Mouse (Mus musculus) midbrain, postnatal 0 days (tissue): ENCODE measurements around the gene Xrcc3. TPM values are rescaled to one million over a fixed set of nuclear protein-coding genes. Genes with fewer than 3 reads are reported as not detected.
A peak's percentile ranks its signal among the peaks of the same experiment; 100 is the strongest.

Experiments used
- ATAC-seq: fragments of 200-750 bp; cut with Nextera tagmentation; 2 replicates; pipeline ENCODE4 v1.8.0; 2017; ENCODE audit warnings: moderate number of reproducible peaks, mild to moderate bottlenecking, moderate TSS enrichment, moderate library complexity; ENCODE audit not compliant: low FRiP score
- DNase-seq: peaks from one replicate; pipeline ENCODE4 v3.0.0-alpha.2; 2015; ENCODE audit warnings: low spot score
- H3K27ac ChIP-seq: fragments of 300-500 bp; sonication (generic); 2 replicates; pipeline ENCODE4 v1.5.1; 2014; ENCODE audit warnings: low read depth, mild to moderate bottlenecking, low read length, mixed read lengths
- H3K27me3 ChIP-seq: fragments of 300-500 bp; sonication (generic); 2 replicates; pipeline ENCODE4 v1.6.1; 2014; ENCODE audit warnings: low read length, control low read depth, mixed read lengths; ENCODE audit not compliant: insufficient read depth
- H3K36me3 ChIP-seq: fragments of 300-500 bp; sonication (generic); 2 replicates; pipeline ENCODE4 v1.6.1; 2014; ENCODE audit warnings: low read length, control low read depth, mixed read lengths; ENCODE audit not compliant: insufficient read depth
- H3K4me1 ChIP-seq: fragments of 300-500 bp; sonication (generic); 2 replicates; pipeline ENCODE4 v1.6.1; 2014; ENCODE audit warnings: mild to moderate bottlenecking, control low read depth, antibody characterized with exemption, low read length, mixed read lengths; ENCODE audit not compliant: insufficient read depth
- H3K4me2 ChIP-seq: fragments of 300-500 bp; sonication (generic); 2 replicates; pipeline ENCODE4 v1.6.1; 2014; ENCODE audit warnings: low read depth, mild to moderate bottlenecking, low read length, mixed read lengths; ENCODE audit not compliant: poor library complexity, severe bottlenecking
- H3K4me3 ChIP-seq: fragments of 300-500 bp; sonication (generic); 2 replicates; pipeline ENCODE4 v1.5.1; 2014; ENCODE audit warnings: low read depth, mild to moderate bottlenecking, low read length, moderate library complexity
- H3K9ac ChIP-seq: fragments of 300-500 bp; sonication (generic); replicated peaks from 2 replicates; pipeline ENCODE4 v1.6.1; 2014; ENCODE audit warnings: mild to moderate bottlenecking, low read length, moderate library complexity, mixed read lengths; ENCODE audit not compliant: poor library complexity, severe bottlenecking
- H3K9me3 ChIP-seq: fragments of 300-500 bp; sonication (generic); 2 replicates; pipeline ENCODE4 v1.6.1; 2016; ENCODE audit warnings: low read length, control low read depth
- CTCF ChIP-seq: IDR thresholded peaks from 2 replicates; pipeline ENCODE4 v1.5.1; 2016; ENCODE audit warnings: antibody characterized with exemption, mild to moderate bottlenecking
- WGBS: fragments of 180-500 bp; shearing (Covaris S2); extraction: QIAGEN DNeasy Blood & Tissue Kit; methylation state at CpG from one replicate; pipeline ENCODE4 v1.1.7; 2014; 5-methylcytosine and 5-hydroxymethylcytosine counted together
- polyA plus RNA-seq: library from polyadenylated mRNA; unstranded; fragments of >200 nt; fragmentation: Nextera tagmentation; extraction: Ambion mirVana; gene quantifications from 2 replicates; pipeline ENCODE4 v1.2.1, GENCODE M21; 2015
- total RNA-seq: library from RNA; depleted of rRNA; stranded (reverse); fragments of >200 nt; gene quantifications from 2 replicates; pipeline ENCODE4 v1.2.3, GENCODE M21; 2014; rRNA removed

The Xrcc3 gene
- total RNA-seq = 4.1 and 5.4 TPM in 2 replicates
- polyA plus RNA-seq = 1.7 and 2.5 TPM in 2 replicates

DNA sequence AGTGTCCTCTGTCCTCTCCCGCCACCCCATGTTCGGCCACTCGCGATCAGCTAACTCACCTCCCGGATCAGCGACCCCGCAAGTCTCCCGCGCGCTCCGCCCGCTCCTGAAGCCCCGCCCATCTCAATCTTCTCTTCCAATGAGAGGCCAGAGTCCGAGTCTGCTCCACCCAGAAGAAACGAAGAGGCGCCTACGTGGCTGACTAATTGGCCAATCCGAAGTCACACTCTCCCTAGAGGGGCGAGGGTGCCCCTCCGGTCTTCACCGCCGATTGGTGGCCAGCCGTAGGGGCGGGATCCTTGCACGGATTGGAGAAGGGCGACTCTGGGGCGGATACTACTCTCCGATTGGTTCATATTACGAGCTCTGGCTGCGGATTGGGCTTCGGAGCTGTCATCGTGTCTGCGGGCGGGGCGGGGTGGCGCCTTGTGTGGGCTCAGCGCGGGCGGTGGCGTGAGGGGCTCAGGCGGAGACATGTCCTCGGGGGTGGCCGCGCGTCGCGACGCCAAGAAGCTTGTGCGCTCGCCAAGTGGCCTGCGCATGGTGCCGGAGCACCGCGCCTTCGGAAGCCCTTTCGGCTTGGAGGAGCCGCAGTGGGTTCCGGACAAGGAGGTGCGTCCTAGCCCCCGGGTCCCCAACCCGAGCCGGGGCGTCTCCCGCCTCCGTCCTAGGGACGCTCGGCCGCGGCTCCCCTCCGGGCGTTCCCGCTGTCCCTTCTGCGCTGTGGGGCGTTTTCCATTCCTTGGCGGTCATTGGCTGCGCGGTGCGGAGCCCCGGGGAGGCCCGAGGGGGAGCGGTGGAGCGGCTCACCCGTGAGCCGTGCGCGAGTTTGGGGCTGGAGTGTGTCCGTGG lies at the start of gene Xrcc3, which contains the start of gene Zfyve21:
Gene Xrcc3 (minus strand): TSS at position 108 of the 852 bp plus-strand sequence.
Gene Zfyve21 (plus strand): TSS at position 405 of the 852 bp plus-strand sequence.
- DNase-seq (peak; percentile 100), ATAC-seq (peak; percentile 99)
- H3K36me3 ChIP-seq = no peaks in the 10 kb centered on the region
- H3K4me2 ChIP-seq = peak within 1 kb of the TSS; percentile 97
- no peaks in the 10 kb centered on the region for H3K9me3 ChIP-seq
- H3K27ac ChIP-seq = peak within 1 kb of the TSS; percentile 60
- H3K27me3 ChIP-seq = no peaks in the 10 kb centered on the region
- under 1% methylated on average over 78 of the region's 87 CpGs for WGBS
- peak within 1 kb of the TSS; percentile 83 for H3K4me3 ChIP-seq
- peaks cover 4% of the 10 kb centered on the region; the same call in 1 of the 2 replicates for H3K4me1 ChIP-seq
- TF ChIP-seq CTCF = 0 out of 2 replicates have a peak, but pooled peaks have one; percentile 3
- H3K9ac ChIP-seq = peak within 1 kb of the TSS; percentile 62

DNA sequence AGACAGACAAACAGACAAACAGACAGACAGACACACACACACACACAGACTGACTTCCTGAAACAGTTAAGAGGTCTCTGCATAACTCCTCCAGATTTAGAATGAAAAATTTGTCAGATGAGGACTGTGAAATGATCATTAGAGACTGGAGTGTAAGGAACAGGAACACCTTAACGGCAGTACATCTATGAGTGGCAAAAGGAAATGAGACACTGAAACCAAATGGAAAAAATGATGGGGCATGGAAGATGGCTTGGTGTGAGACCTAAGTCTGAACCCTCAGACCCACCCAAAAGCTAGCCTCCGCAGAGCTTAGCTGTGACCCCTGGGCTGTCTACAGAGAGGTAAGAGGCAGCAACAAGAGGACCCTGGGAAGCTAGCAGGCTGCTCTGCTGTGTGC lies 41.8 kb upstream of the Xrcc3 start:
- Histone ChIP-seq H3K4me1 (no peaks in the 10 kb centered on the region), H3K36me3 (peaks cover 12% of the 10 kb centered on the region; the same call in 1 of the 2 replicates), H3K27ac (no peak overlapping the region), H3K4me2 (no peak overlapping the region), H3K27me3 (no peaks in the 10 kb centered on the region), H3K9me3 (no peaks in the 10 kb centered on the region), H3K4me3 (no peak overlapping the region), H3K9ac (no peak overlapping the region)
- WGBS = 96% methylated on average over 2 of the region's 2 CpGs
- no peak for TF ChIP-seq CTCF
- DNase-seq = no peak
- no peak for ATAC-seq

DNA sequence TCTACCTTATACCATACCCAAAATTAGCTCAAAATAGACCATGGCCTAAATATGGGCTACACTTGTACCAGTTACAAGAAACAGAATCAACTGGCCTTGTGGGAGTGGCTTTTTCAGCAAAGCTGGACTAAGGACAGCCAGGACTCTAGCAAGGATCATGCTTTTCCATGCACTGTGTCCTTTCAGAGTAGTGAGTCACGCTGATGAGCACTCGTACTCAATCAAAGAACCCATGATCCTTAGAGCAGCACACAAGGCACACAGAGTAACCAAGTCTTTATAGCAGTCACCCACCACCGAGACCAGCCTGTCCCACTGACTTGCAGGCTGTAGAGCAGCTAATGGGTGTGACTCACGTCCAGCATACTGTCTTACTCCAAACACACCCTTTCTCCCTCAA lies 39.9 kb upstream of the Xrcc3 start:
- no peak overlapping the region for H3K9ac ChIP-seq
- no peaks in the 10 kb centered on the region for H3K4me1 ChIP-seq
- H3K9me3 ChIP-seq = no peaks in the 10 kb centered on the region
- no peak for DNase-seq
- no peak overlapping the region for H3K27ac ChIP-seq
- no peak overlapping the region for H3K4me2 ChIP-seq
- 68% methylated on average over 4 of the region's 4 CpGs for WGBS
- H3K4me3 ChIP-seq = no peak overlapping the region
- no peak for ATAC-seq
- TF ChIP-seq CTCF = no peak
- H3K36me3 ChIP-seq = peaks cover 12% of the 10 kb centered on the region; the same call in 1 of the 2 replicates
- H3K27me3 ChIP-seq = no peaks in the 10 kb centered on the region

DNA sequence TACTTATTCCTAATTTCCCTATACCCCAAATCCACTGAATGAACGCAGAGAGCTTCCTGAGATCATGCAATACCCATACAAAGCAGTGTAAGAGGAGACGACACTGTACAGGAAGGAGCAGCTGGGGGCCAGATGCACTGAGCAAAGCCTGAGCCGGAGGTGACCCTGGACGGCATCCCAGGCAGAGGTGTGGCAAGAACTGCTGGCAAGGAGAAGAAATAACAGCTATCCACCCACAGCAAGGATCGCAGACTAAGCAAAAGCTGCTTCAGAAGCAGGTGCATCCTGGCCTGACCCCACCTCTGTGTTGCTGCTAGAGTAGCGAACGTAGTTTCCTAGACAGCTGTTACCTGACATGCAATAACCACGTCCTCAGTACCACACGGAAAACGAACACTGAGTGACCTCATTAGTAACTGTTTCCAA lies 39.4 kb upstream of the Xrcc3 start:
- Histone ChIP-seq H3K4me3 (no peak overlapping the region), H3K9ac (no peak overlapping the region), H3K4me2 (no peak overlapping the region), H3K27ac (no peak overlapping the region), H3K27me3 (no peaks in the 10 kb centered on the region), H3K9me3 (no peaks in the 10 kb centered on the region), H3K4me1 (no peaks in the 10 kb centered on the region), H3K36me3 (peaks cover 9% of the 10 kb centered on the region; the same call in 1 of the 2 replicates)
- TF ChIP-seq CTCF = no peak
- ATAC-seq (no peak), DNase-seq (no peak)
- 71% methylated on average over 10 of the region's 10 CpGs for WGBS

DNA sequence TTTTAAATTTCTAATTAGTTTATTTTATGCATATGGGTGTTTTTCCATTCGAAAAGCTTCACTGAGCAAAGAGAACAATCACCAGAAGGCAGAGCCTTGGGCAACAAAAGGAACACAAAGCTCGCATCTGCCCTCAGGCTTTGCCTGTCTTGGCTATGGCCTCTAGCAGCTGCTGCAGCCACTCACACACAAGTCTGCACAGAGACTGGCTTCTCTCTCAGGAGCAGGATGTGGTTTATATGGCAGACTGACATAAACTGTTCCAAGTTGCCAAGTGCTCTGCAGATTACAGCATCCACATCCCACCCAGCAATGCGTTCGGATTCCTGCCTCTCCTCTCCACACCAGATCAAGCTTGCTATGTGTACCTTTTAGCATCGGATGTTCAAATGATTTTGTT lies 38.1 kb upstream of the Xrcc3 start:
- no peak for ATAC-seq
- no peak overlapping the region for H3K4me3 ChIP-seq
- no peak overlapping the region for H3K27ac ChIP-seq
- H3K9ac ChIP-seq = no peak overlapping the region
- peak; percentile 17 for DNase-seq
- H3K4me1 ChIP-seq = no peaks in the 10 kb centered on the region
- no peaks in the 10 kb centered on the region for H3K9me3 ChIP-seq
- no peaks in the 10 kb centered on the region for H3K27me3 ChIP-seq
- 68% methylated on average over 5 of the region's 5 CpGs for WGBS
- TF ChIP-seq CTCF = no peak
- H3K36me3 ChIP-seq = peaks cover 4% of the 10 kb centered on the region; the same call in 1 of the 2 replicates
- H3K4me2 ChIP-seq = no peak overlapping the region

DNA sequence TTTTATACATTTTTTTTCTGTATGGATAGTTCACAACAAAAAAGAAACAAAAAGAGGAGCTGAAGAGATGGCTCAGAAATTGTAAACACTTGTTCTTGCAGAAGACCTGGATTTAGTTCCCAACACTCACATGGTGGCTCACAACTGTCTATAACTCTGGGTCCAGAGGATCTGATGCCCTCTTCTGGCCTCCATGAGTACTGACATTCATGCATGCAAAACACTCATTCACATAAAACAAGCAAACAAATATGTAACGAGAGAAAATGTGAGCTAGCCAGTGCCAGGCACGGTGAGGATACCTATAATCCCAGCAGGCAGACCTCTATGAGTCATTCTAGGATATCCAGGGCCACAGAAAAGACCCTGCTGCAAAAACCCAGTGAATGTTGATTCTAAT lies 37.6 kb upstream of the Xrcc3 start:
- ATAC-seq = no peak

More for the DNA sequence above, 37.6 kb upstream of the Xrcc3 start:
- no peaks in the 10 kb centered on the region for H3K4me1 ChIP-seq
- H3K4me2 ChIP-seq = no peak overlapping the region
- peak; percentile 65 for TF ChIP-seq CTCF
- 0 out of 2 replicates have a peak, but pooled peaks cover 3% of the 10 kb centered on the region for H3K36me3 ChIP-seq
- no peaks in the 10 kb centered on the region for H3K27me3 ChIP-seq
- 58% methylated on average over 2 of the region's 2 CpGs for WGBS
- no peaks in the 10 kb centered on the region for H3K9me3 ChIP-seq
- H3K9ac ChIP-seq = no peak overlapping the region
- H3K4me3 ChIP-seq = no peak overlapping the region
- H3K27ac ChIP-seq = no peak overlapping the region
- DNase-seq = no peak
